Mouse (Mus musculus) thymus, postnatal 0 days (tissue): Measurements from ENCODE around the gene Cacfd1. TPM values are rescaled to one million over a fixed set of nuclear protein-coding genes. Genes with fewer than 3 reads are reported as not detected.

Experiments
- polyA plus RNA-seq: library from polyadenylated mRNA; unstranded; fragments of >200 nt; fragmentation: Nextera tagmentation; extraction: Ambion mirVana; gene quantifications from 2 replicates; pipeline ENCODE4 v1.2.1, GENCODE M21; 2015

Gene Cacfd1
- polyA plus RNA-seq, 1 experiment from 2014 or later, result 37.3 TPM

Other genes starting within 250 kb of the Cacfd1 start
- not detected in 2 replicates for gene Abo, start 144.9 kb upstream of the Cacfd1 start, polyA plus RNA-seq
- 31.4 and 31.6 TPM in 2 replicates for gene Surf6, start 107.0 kb upstream of the Cacfd1 start, polyA plus RNA-seq
- gene Med22, start 99.2 kb upstream of the Cacfd1 start, polyA plus RNA-seq, result 28.5 and 30.7 TPM in 2 replicates
- gene Rpl7a, start 99.2 kb upstream of the Cacfd1 start, polyA plus RNA-seq, result 763 and 778 TPM in 2 replicates
- 46.7 and 48.3 TPM in 2 replicates for gene Surf2, start 93.6 kb upstream of the Cacfd1 start, polyA plus RNA-seq
- 76.9 and 78.2 TPM in 2 replicates for gene Surf1, start 93.4 kb upstream of the Cacfd1 start, polyA plus RNA-seq
- gene Surf4, start 76.0 kb upstream of the Cacfd1 start, polyA plus RNA-seq, result 168 and 172 TPM in 2 replicates
- 0.53 and 0.57 TPM in 2 replicates for gene Stkld1, start 75.9 kb upstream of the Cacfd1 start, polyA plus RNA-seq
- gene Rexo4, start 45.5 kb upstream of the Cacfd1 start, polyA plus RNA-seq, result 55.9 and 56.2 TPM in 2 replicates
- 0.14 and 0.25 TPM in 2 replicates for gene Adamts13, start 36.5 kb upstream of the Cacfd1 start, polyA plus RNA-seq
- gene Slc2a6, start 18.1 kb downstream of the Cacfd1 start, polyA plus RNA-seq, result 2.6 and 3.1 TPM in 2 replicates
- gene Mymk, start 62.3 kb downstream of the Cacfd1 start, polyA plus RNA-seq, result 1.1 and 1.3 TPM in 2 replicates
- gene Adamtsl2, start 69.5 kb downstream of the Cacfd1 start, polyA plus RNA-seq, result 2.0 and 2.1 TPM in 2 replicates
- 1.2 and 1.4 TPM in 2 replicates for gene Fam163b, start 132.6 kb downstream of the Cacfd1 start, polyA plus RNA-seq
- gene Dbh, start 155.3 kb downstream of the Cacfd1 start, polyA plus RNA-seq, result 0.08 and 0.15 TPM in 2 replicates
- gene Sardh, start 238.4 kb downstream of the Cacfd1 start, polyA plus RNA-seq, result 3.2 and 3.6 TPM in 2 replicates